Mouse (Mus musculus): ENCODE data around the gene Map2k5.

The Map2k5 gene

GRCm38 (mm10) chr9:63377270-63378142 is at the start of gene Map2k5:
Gene Map2k5, minus strand, starts transcription at chr9:63377902.
- peak; percentile 91 for DNase-seq (ENCODE audit: low spot score)

GRCm38 (mm10) chr9:63421096-63421736 is 43.5 kb upstream of the Map2k5 start:
- DNase-seq (ENCODE audit: low spot score): peak; percentile 35

- DNase-seq (ENCODE audit: low spot score): peak; percentile 16
These were observed 42.7 kb upstream of the Map2k5 start for GRCm38 (mm10) chr9:63420396-63420795.

- no peak for DNase-seq (ENCODE audit: low spot score)
These were observed 22.5 kb upstream of the Map2k5 start for GRCm38 (mm10) chr9:63400176-63400575.

- no peak for DNase-seq (ENCODE audit: low spot score)
These were observed 21.7 kb upstream of the Map2k5 start for GRCm38 (mm10) chr9:63399463-63399815.

GRCm38 (mm10) chr9:63398611-63399462 is 21.1 kb upstream of the Map2k5 start, which contains the start of gene 2300009A05Rik:
Gene 2300009A05Rik, minus strand, starts transcription at chr9:63399246.
- peak; percentile 94 for DNase-seq (ENCODE audit: low spot score)

GRCm38 (mm10) chr9:63395612-63396011 is 17.9 kb upstream of the Map2k5 start:
- DNase-seq (ENCODE audit: low spot score): no peak

- no peak for DNase-seq (ENCODE audit: low spot score)
These were observed 13.6 kb upstream of the Map2k5 start for GRCm38 (mm10) chr9:63391307-63391706.

- no peak for DNase-seq (ENCODE audit: low spot score)
These were observed 5.1 kb upstream of the Map2k5 start for GRCm38 (mm10) chr9:63382761-63383160.

- DNase-seq (ENCODE audit: low spot score): no peak
These were observed 2.6 kb upstream of the Map2k5 start for GRCm38 (mm10) chr9:63380326-63380725.

GRCm38 (mm10) chr9:63378174-63378573 is 472 bp upstream of the Map2k5 start:
- DNase-seq (ENCODE audit: low spot score): no peak

GRCm38 (mm10) chr9:63373315-63373714 is 4.4 kb downstream of the Map2k5 start:
- no peak for DNase-seq (ENCODE audit: low spot score)

GRCm38 (mm10) chr9:63372541-63372940 is 5.2 kb downstream of the Map2k5 start:
- DNase-seq (ENCODE audit: low spot score): no peak

- DNase-seq (ENCODE audit: low spot score): no peak
These were observed 17.3 kb downstream of the Map2k5 start for GRCm38 (mm10) chr9:63360410-63360809.

- DNase-seq (ENCODE audit: low spot score): no peak
These were observed 18.7 kb downstream of the Map2k5 start for GRCm38 (mm10) chr9:63359016-63359415.

- DNase-seq (ENCODE audit: low spot score): no peak
These were observed 21.0 kb downstream of the Map2k5 start for GRCm38 (mm10) chr9:63356721-63357120.

- DNase-seq (ENCODE audit: low spot score): no peak
These were observed 21.4 kb downstream of the Map2k5 start for GRCm38 (mm10) chr9:63356278-63356677.

GRCm38 (mm10) chr9:63354168-63354567 is 23.5 kb downstream of the Map2k5 start:
- no peak for DNase-seq (ENCODE audit: low spot score)

GRCm38 (mm10) chr9:63350030-63350429 is 27.7 kb downstream of the Map2k5 start:
- DNase-seq (ENCODE audit: low spot score): no peak

- no peak for DNase-seq (ENCODE audit: low spot score)
These were observed 28.5 kb downstream of the Map2k5 start for GRCm38 (mm10) chr9:63349241-63349640.

GRCm38 (mm10) chr9:63348146-63348545 is 29.6 kb downstream of the Map2k5 start:
- DNase-seq (ENCODE audit: low spot score): no peak

- no peak for DNase-seq (ENCODE audit: low spot score)
These were observed 31.7 kb downstream of the Map2k5 start for GRCm38 (mm10) chr9:63346029-63346428.

Measured in embryo, embryonic 10 days (tissue).